Mouse (Mus musculus) thymus, postnatal 4 days (tissue): Measurements from ENCODE around the gene Defb25.

ENCODE experiments used
- DNase-seq: peaks from one replicate; pipeline ENCODE4 v3.0.0; 2021

Gene Defb25

DNA sequence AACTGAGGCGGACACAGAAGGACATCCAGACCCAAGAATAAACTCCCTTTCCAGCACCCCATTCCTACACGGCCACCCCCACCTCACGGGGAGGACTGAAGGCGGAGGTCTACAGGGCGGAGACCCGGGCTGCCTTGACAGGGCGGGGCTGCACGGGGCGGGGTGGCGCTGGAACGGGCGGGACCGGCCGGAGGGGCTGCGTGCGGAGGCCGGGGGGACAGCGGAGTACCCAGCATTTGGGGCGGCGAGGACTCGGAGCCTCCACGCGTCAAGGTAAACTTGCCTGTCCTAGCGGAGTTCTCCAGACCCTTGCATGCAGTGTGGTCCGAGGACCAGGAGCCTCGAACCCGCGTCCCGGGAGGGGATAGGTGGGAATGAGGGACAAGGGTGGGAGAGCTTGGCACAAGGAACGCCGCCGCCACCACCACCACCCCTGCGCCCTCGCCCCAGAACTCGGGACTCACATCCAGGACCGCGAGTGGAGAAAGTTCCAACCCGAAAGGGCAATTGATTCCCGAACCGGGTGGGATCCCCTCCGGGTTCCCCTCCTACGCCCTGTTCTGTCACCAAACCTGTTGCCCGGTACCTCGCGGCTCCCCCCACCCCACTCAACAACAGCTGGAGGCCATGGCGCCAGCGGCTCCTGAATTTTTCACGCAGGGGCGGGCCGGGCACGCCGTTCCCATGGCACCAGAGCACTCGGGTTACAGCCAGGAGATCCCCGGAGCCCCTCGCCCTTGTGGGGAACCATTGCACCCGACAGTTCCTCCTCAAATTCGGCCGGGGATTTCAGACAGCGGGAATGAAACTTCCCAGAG, 4.1 kb upstream of the Defb25 start, which contains the start of gene Rem1:
Gene Rem1 (plus strand): TSS at position 178 of the 818 bp plus-strand sequence.
- no peak for DNase-seq

DNA sequence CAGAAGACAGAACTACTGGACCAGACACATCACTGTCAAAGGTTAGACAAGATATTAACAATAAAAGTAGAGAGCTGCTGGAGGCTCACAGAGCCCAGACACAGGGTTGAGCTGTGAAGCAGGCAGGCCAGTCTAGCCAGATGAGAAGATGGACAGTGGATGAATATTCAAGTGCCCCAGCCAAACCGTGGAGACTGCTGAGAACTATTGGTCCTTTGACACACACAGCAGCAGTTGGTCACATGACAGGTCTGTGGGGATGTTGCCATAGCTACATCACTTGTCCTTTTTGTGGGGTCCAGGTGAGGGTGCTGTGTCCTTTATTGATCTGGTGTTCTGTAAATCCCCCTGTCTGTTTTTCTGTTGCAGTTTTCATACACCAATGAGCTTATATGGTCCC, 2.4 kb upstream of the Defb25 start:
- DNase-seq: no peak

DNA sequence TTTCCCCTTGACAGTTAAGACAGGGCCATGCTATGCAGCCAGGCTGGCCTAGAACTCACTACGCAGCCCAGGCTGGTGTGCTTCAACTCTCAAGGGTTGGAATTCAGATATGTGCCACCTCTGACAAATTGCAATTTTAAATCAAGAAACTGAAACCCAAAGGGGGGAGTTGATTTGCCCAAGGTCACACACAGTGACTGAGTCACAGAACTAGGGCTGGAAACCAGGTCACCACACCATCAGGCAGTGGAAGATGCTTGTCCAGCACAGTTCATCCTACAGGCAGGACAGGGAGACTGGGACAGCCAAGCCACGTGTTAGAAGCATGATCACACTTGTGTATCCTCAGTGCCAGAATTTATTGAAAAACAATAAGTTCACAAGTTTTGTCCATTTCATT, 1.7 kb upstream of the Defb25 start:
- no peak for DNase-seq

DNA sequence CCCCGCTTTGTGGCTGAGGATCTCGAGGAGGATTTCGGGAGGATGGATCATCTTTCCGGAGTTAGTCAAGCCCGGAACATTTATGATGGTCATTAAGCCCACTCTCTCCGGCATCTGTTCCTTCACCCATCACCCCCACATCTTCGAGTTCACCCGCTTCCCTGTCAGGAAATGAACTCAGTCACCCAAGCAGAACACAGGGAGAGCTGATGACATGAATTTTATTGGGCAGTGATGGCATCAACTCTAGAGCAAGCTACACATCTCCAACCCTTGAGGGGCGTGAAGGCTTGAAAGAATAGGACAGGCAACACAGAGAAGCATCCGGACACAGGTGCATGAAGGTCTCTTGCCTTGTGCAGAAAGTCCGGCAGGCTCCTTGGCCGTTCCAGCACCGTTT, 702 bp downstream of the Defb25 start:
- DNase-seq: no peak

DNA sequence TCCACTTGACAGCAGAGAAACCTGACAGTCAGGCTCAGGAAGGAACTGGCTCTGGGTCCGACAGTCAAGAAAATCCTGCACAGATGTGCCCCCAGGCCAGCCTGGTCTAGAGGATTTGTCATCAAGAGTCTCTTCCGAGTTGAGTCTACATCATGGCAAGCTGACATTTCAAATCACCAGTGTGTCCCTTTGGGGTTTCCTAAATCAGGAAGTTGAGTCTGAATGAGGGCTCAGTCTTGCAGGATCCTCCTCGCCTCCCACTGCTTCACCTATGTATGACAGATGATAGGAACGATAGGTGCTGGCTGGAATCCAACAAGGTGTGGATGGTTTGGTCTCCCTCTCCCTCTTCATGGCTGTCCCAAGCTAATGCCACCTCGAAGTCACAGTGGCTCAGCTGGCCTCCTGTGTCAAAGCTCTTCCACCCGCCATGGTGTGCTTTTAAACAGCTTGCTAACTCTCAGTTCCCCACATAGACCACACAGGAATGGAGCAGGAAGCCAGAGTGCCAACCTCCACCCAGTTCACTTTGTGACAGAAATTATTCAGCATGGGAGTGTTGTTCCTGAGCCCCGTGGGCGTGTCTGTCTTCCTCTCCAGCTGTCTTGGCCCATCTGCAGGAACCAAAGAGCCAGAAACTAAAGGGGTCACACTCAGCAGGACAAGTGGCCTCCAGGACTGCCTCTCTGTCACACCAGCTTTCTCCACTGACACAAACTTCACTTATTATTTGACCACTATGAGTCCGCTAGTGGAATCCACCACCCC, 2.3 kb downstream of the Defb25 start:
- DNase-seq: no peak

DNA sequence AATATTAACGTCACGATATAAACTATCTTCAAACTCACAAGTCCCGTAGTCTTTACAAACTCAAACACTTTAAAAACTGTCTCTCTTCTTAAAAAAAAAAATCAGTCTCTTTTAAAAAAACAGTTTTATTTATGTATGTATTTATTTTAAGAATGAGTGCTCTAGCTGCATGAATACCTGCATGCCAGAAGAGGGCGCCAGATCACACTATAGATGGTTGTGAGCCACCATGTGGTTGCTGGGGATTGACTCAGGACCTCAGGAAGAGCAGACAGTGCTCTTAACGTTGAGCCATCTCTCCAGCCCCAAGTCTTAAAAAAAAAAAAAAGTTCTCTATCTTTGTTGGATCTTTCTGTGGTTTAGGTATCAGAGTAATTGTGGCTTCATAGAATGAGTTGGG, 5.5 kb downstream of the Defb25 start:
- DNase-seq: peak; percentile 66

DNA sequence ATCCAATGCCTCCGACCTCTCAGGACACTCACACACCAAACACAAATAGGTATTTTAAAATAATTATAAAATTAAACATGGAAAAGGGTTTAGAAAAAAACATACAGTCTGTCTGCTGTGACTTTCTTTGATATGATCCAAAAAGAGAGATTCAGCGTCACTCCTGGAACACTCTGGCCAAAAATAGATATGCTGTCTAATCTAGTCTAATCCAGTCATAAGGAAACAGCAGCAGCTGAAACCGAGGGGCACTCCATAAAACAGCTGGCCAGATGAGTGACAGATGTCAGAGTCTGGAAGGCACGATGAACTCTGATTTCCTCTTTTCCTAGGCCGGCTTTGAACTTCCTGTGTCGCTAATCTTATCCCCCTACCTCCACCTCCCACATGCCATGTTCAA, 6.4 kb downstream of the Defb25 start:
- no peak for DNase-seq

DNA sequence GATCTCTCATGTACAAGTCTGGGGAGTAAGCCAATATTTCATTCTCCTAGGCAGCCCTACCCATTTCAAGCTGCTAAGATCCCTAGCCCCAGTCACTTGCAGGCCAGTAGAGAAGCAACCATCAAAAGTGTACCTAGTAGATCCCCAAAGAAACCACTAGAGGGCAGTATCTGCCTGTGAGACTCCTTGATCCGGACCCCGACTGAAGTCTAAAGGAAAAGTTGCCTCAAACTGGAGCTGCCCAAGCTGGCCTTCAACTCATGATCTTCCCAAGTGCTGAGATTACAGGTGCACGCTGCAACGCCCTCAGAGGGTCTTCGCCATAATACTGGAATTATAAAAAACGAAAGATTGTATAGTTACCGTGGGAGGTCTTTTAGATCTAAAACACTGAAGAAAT, 7.3 kb downstream of the Defb25 start:
- DNase-seq: peak; percentile 40

DNA sequence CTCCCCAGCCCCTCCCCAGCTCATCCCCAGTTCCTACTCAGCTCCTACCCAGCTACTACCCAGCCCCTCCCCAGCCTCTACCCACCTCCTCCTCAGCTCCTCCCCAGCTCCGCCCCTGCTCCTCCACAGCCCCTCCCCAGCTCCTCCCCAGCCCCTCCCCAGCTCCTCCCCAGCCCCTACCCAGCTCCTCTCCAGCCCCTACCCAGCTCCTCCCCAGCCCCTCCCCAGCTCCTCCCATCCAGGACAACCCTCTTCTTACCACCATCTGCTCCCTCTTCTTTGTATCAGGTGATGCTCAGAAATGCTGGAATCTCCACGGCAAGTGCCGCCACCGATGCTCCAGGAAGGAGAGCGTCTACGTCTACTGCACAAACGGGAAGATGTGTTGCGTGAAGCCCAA, 10.7 kb downstream of the Defb25 start:
- DNase-seq: no peak

DNA sequence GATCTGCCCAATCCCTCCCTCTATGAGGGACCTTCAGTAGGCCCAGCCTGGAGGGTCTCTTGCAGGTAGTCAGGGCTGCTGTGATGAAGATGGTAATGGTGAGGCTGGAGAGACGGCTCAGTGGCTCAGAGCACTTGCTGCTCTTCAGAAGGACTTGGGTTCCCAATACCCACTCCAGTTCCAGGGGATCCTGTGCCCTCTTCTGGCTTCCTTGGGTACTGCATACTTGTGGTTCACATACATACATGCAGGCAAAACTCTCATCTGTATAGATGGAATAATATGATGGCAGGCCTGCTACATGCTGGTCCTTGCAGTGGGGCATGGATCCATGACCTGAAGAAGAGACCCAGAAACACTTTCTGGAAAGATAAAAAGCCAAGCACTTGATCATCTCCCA, 14.1 kb downstream of the Defb25 start:
- DNase-seq: no peak

DNA sequence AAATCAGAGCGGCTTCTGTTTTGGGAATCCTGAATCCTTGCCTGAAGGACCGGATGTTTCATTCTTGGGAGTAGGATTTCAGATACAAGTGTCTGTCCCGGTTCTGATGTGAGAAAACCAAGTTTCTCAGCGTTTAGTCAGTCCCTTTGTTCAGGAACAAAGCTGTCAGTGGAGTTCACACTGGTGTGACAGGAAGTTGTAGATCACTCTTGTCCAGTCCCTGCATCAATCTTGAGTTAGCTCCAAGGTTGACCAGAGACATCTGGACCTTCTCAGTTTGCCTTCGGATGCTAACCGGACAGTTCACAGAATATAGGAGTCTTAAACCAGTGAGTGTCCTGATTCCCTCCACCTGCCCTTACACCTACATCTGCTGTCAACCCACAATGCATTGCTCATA, 15.1 kb downstream of the Defb25 start:
- no peak for DNase-seq

DNA sequence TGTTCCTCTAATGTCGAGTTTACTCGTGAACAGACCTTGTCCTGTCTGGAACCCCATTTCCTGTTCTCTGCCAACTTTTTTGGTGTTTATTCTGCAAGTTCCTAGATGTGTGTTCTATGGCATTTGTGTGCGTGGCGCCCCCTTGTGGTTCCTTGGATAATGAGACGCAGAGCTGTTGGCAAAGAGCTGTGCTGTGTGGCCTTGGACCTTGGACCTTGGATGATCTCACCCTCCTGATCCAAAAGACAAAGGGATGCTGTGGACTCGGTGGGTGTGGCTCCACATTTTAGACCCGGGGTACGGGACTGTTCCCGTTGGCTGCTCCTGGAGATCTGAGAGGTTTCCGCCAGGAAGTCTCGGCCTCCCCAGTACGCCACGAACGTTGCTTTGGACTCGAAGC, 18.8 kb downstream of the Defb25 start, which contains the start of gene Defb36:
Gene Defb36 (plus strand): TSS at position 271 of the 400 bp plus-strand sequence.
- peak; percentile 56 for DNase-seq

DNA sequence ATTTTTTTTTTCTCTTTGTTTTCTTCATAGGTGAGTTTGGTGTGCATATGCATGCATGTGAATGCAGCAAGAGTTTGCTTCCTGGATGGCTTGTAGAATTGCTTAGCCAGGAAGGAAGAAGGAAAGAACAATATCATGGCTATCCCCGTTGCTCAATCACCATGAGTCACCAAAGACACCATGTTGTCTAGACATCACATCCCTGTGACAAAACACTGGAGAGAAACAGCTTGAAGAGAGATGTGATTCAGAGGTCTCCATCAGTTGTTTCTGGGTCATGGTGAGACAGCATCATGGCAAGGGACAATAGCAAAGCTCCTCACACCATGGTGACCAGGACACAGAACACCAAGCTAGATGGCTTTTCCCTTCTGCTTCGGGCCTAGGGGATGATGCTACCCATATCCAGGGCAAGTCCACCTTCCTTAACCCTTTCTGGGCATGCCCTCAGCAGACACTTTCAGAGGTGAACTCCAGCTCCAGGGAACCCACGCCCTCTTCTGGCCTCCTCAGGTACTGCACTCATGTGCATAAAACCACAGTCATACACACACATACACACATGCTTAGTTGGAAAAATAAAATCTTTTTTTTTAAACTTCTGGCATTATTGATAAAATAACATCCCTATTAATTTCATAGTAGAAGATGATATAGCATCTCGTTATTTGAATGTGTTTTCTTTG, 21.4 kb downstream of the Defb25 start:
- DNase-seq: no peak

DNA sequence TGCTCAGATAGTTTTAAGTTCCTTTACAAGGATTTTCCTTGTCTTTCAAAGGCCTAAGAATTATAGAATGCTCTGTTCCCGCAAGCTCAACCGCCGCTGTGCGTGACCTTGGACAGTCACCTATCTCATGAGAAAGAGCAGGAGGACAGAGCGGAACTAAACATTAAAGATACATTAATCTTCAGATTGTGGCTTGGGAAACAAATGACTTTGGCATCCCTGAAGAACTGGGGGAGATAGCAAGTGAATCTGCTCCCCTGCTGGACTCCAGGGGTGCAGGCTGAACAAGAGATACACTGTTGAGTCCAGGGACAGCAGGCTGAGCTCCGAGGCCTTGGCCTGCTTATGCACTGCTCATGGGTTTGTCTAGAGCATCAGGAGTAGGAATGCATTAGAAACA, 22.8 kb downstream of the Defb25 start:
- no peak for DNase-seq

DNA sequence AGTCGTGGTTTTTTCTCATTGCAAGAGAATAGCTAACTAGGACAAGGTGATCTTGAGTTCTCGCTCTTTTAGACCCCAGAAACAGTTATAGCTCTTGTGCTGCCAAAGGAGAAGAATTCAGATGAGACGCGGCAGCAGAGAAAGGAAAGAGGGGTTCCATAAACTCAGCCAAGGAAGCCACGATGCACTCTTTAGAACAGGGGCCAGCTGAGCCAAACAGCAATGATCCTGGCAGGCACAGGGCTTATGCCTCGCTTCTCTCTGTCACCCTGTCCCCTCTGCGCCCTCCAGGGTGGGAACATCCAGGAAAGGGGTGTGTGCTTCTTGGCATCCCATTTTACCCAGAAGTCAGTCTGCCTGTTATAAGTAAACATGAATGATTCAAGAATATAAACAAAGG, 23.6 kb downstream of the Defb25 start, which contains the start of gene Defb45:
Gene Defb45 (minus strand): TSS at position 101 of the 400 bp plus-strand sequence.
- no peak for DNase-seq

DNA sequence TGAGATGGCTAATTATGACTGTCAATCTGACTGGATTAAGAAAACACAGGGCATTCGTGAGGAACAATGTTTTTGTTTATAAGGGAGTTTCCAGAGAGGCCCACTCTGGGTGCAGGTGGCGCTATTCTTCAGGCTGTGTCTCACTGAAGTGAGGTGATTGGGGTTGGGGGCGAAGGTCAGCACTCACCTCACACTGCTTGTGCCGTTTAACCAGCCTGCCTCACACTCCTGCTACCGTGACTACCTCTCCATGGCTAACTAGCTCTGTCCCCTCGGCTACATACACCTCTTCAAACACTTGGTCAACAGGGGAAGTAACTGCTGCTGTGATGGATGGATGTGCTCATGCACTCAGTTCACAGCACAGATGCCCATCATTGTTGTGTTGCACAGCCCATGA, 33.8 kb downstream of the Defb25 start:
- DNase-seq: no peak

DNA sequence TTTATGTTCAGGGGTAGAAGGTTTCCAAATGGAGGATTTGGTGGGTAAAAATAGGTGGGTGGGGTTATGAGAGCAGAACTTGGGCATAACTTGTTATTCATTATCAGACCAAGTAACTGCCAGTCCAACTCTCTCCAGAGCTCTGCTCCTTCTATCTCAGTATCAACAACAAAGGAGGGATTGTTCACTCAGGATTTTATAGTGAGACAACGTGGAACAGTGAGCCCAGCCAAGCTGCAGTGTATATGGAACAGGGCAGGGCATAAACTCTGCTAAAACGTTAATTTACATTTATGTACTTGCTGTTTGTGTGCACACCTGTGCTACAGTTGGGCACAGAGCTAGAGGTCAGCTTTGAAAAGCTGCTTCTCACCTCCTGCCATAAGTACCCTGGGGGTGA, 34.4 kb downstream of the Defb25 start:
- no peak for DNase-seq

DNA sequence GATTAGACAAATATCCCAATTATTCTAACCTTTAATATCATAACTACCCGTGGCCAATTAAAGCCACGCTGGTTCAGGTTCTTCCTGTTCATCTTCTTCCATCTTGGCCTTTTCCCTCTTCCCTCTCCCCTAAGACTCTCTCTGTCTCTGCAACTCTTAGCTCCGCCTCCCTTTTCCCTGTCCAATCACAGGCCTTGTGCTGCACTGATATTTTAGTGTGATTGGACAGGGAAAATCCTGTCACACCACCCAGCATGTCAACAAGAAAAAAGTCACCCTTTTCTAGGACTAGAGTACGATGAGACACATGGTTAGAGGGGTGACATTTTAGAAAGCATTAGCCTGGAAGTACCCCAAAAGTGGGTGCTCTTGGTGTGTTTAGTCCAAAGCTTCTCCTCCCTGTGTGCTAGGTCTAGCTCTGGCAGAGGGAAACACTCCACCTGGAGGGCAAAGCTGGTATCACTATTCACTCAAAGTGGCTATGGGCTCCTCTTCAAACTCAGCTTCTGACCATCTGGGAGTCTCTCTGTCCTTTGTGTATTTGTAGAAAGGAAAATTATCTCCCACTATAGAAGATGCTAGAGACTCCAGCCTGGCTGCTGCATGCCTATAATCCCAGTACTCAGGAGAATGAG, 35.8 kb downstream of the Defb25 start:
- DNase-seq: peak; percentile 41

DNA sequence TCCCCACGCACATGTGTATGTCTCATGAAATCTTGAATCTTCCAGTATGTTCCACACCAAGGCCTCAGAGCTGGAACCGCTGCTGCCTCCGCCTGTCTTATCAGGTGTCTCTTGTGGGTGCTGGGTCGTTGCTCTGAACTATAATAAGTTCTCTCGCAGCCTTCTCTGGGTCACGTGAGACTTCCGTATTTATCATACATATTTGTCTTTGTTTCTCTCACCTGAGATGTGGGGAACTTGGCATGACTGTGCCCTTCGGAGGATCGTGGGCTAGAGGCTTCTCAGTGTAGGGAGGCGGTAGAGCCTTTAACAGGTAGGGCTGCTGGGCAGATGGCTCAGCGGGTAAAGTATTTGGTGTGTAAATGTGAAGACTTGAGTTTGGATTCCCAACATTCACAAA, 42.2 kb downstream of the Defb25 start:
- DNase-seq: no peak

DNA sequence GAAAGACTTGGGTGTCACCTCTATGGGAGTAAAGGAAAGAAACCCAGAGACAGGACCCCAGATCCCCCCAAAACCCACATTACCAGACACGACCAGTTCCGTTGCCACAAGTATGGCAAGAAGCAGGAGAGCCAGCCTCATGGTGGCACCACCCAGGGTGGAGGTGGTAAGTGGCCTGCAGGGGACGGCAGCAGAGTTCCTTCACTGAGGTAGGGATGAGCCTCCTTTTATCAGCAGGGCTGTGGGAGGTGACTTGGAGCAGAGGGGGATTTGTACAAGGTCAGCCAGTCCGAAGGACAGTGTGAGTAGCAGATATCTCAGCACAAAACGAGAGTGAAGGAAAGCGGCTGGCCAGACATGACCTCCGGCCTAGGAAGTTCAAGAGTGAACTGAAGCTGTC, 42.7 kb downstream of the Defb25 start, which contains the start of gene Defb19:
Gene Defb19 (minus strand): TSS at position 206 of the 400 bp plus-strand sequence.
- DNase-seq: no peak

DNA sequence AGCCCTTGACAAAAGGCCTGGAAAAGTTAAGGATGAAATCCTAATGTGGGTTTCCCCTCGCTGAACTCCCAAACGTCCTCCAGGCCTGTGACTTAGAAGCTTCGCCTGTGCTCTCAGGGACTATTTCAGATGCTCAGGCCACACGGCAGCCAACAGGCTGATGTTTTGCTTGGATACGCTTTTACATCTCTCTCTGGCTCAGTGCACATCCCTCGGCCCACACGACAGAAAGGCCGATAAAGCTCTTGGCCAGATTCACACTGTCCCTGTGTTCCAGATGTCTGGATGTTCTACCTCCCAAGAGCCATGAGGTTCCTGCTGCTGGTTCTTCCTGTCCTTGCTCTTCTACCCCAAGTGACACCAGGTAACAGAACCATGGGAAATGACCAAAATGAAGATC, 49.4 kb downstream of the Defb25 start:
- DNase-seq: no peak
